Mouse (Mus musculus) kidney, postnatal 25 days (tissue): ENCODE measurements at regions not wholly inside any gene's neighbourhood (a gene's known extent, or its start where the extent isn't known, plus 50 kb on each side); places are given as distances from the start of the nearest gene placed in this dataset.
"Not testable (repeated sequence)": the region's sequence is repeated elsewhere in the genome, so short reads cannot be mapped to it uniquely, and the experiment has no call there.

Experiments used
- DNase-seq, 2 experiments: peaks; one replicate each; pipeline ENCODE4 v3.0.0; 2021; ENCODE audit warnings: mixed read lengths in 2 of 2

DNA sequence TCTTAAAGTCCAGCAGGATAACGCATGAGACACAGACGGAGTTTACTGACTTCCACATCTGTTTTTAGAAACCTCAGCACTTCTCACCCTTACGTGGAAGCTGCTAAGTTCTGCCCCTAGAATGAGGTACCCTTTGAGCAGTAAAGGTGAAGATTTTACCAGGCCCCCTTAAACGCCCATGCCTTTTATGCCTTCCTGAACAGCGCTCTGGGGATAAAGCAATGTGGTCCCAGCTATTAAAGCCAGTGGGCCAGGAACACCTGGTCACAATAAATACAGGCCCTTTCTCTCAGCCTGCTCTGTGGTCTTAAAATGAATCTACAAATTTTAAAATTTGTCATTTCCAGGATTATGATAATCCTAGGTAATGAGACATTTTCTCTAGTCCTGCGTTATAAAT, 57.9 kb downstream of the Llph start:
- DNase-seq = no peak

GRCm38 (mm10) chr10:120291912-120292311, 65.0 kb downstream of the Llph start:
- DNase-seq = no peak

GRCm38 (mm10) chr10:120293381-120293780, 66.5 kb downstream of the Llph start:
- not testable (repeated sequence) for DNase-seq

GRCm38 (mm10) chr10:120294487-120294886, 67.6 kb downstream of the Llph start:
- no peak for DNase-seq

- DNase-seq = no peak
Observed at GRCm38 (mm10) chr10:120297311-120297710, 70.4 kb downstream of the Llph start.

GRCm38 (mm10) chr10:120298293-120298927, 71.5 kb downstream of the Llph start:
- DNase-seq = peak in 1 of 2 experiments; percentile 41

DNA sequence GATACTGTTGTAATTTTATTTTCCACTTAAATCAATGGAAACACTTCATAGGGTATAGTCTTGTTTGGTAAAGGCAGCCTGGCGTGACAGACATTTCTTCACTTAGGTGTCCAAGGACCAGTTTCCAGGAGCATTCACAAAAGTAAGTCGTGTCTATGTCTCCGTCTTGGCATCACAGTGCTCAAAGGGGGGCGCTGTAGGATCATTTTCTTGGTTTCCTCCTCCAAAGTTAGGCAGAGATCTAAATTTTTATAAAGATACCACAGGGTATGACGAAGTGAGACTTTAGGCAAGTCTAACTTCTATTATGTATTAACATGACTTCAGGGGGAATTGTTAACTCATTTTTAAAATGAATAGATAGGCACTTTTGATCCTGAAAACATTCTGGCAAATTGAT, 79.1 kb downstream of the Llph start:
- DNase-seq = peak; percentile 47 to 82

- DNase-seq = no peak
Observed at GRCm38 (mm10) chr10:120308681-120309080, 81.8 kb downstream of the Llph start.
